Mouse (Mus musculus): Measurements from ENCODE around the gene Ccrl2. TPM values are rescaled to one million over a fixed set of nuclear protein-coding genes. Genes with fewer than 3 reads are reported as not detected.

Ccrl2 gene
- total RNA-seq, 2 experiments from 2014 or later = 0.49 to 1.3 TPM

DNA sequence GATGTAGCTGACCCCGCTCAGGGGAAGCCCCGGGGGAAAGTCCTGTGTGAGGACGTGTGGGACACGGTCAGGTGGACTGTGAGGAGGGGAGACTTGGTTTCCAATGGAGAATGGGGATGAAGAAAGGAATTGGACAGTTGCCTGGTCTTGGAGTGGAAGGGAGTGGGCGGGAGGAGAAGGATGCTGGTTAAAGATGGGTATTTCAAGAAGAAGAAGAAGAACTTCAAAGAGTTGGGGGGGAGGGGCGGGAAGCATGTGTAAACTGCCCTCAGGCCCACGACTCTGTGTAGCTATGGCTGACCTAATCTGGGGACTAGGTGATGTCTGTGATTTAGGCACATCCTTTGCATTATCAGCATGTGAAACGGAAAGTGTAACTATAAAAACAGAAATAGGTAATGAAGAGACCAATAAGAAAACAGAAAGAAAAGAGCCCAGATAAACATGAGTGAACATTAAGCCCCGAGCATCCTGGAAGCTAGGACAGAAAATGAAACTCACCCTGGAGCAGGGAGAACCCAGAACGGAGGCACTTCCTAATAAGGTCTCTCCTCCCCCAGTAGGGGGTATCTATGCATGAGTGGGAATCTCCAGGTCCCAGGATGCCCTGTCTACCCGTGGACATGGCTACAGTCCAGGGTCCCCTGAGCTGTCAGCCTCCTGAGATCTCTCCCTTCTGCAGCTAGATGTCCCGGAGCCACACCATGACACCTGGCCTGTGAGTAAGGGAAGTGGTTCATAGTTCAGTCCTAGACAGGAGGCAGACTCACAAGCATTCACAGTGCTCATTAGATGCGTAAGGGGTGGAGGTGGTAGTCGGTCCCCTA, 438 bp upstream of the Ccrl2 start:
- peak overlapping the region; percentile 63; the same call in 1 of the 2 replicates for H3K27ac ChIP-seq
- no peak for DNase-seq (ENCODE audit: extremely low spot score in 1 of 2, low spot score in 2 of 2)
- intact Hi-C loops (cut with DNase I) = no loop called here
- no peak for TF ChIP-seq CTCF (IDR thresholded peaks at IDR 0.05)
- H3K4me3 ChIP-seq = no peak overlapping the region

GRCm38 (mm10) chr9:111056519-111056797, 861 bp downstream of the Ccrl2 start:
- no peak for TF ChIP-seq CTCF (IDR thresholded peaks at IDR 0.05)
- peak overlapping the region; percentile 50 for H3K4me3 ChIP-seq
- DNase-seq (ENCODE audit: extremely low spot score in 1 of 2, low spot score in 2 of 2) = no peak
- H3K27ac ChIP-seq = 0 out of 2 replicates have a peak overlapping the region, but pooled peaks have one; percentile 40
- intact Hi-C loops (cut with DNase I) = no loop called here

GRCm38 (mm10) chr9:111055800-111056518, 1.4 kb downstream of the Ccrl2 start:
- no peak for DNase-seq (ENCODE audit: extremely low spot score in 1 of 2, low spot score in 2 of 2)
- no peak for TF ChIP-seq CTCF (IDR thresholded peaks at IDR 0.05)
- H3K4me3 ChIP-seq = peak overlapping the region; percentile 50
- intact Hi-C loops (cut with DNase I) = no loop called here
- peak overlapping the region; percentile 2; the same call in 1 of the 2 replicates for H3K27ac ChIP-seq

- DNase-seq (ENCODE audit: extremely low spot score in 1 of 2, low spot score in 2 of 2) = no peak
- TF ChIP-seq CTCF (IDR thresholded peaks at IDR 0.05) = no peak
- no peak overlapping the region for H3K4me3 ChIP-seq
- intact Hi-C loops (cut with DNase I) = no loop called here
- no peak overlapping the region; the same call in 1 of the 2 replicates for H3K27ac ChIP-seq
Observed at GRCm38 (mm10) chr9:111054923-111055322, 2.4 kb downstream of the Ccrl2 start.

DNA sequence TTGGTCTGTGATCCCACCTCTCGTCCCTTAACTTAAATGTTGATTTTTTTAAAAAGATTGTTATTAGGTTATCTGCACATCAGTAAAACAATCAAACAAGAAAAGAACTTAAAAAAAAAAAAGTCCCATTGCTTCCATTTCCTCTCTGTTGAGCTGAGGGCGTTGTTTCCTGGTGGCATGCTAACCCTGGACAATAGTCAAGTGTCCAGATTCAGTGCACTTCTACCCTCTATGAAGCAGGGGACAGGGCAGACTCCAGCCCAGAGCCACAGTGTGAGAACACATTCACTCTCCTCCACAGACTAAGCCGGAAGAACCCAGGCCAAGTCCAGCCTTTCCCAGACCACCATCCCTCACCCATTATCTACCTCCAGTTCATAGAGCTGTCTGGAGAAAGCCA, 8.9 kb downstream of the Ccrl2 start:
- DNase-seq (ENCODE audit: extremely low spot score in 1 of 2, low spot score in 2 of 2) = no peak
- intact Hi-C loops (cut with DNase I) = no loop called here
- Histone ChIP-seq H3K27ac (no peak overlapping the region), H3K4me3 (no peak overlapping the region)
- no peak for TF ChIP-seq CTCF (IDR thresholded peaks at IDR 0.05)

DNA sequence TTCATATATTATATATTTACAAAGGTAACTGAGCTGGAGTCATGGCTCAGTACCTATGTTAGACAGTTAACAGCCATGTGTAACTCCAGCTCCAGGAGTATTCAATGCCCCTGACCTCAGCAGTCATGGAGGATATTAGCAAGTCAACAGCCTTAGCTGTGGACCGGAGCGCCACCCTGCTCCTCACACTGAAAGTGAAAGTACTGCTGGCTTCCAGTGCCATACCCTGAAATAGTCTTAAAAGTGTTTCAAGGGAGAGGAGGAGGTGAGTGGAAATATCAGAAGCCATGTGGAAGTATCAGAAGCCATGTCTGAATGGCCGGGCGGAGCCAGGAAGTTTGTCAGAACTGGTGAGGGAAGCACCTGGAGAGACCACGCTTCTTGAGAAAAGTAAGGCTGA, 10.1 kb downstream of the Ccrl2 start:
- DNase-seq (ENCODE audit: extremely low spot score in 1 of 2, low spot score in 2 of 2) = no peak
- no peak for TF ChIP-seq CTCF (IDR thresholded peaks at IDR 0.05)
- no peak overlapping the region for H3K4me3 ChIP-seq
- H3K27ac ChIP-seq = no peak overlapping the region
- intact Hi-C loops (cut with DNase I) = no loop called here

DNA sequence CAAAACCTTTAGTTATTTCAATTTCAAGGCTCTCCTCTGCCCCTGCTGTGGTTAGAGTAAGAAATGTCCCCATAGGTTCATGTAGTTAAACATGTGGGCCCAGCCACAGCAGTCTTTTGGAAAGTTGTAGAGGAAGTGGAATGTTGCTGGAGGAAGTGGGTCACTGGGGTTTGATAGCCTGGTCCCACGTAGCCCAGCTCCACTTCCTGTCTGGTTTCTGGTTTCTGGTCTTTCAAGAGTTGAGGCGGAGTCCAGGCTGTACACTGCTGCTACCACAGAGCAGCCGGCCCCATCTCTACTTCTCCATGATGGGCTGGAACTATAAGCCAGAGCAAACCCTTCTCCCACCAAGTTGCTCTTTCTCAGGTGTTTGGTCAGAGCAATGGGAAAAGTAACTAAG, 11.1 kb downstream of the Ccrl2 start:
- H3K27ac ChIP-seq = no peak overlapping the region
- H3K4me3 ChIP-seq = no peak overlapping the region
- no peak for DNase-seq (ENCODE audit: extremely low spot score in 1 of 2, low spot score in 2 of 2)
- intact Hi-C loops (cut with DNase I) = no loop called here
- TF ChIP-seq CTCF (IDR thresholded peaks at IDR 0.05) = no peak

DNA sequence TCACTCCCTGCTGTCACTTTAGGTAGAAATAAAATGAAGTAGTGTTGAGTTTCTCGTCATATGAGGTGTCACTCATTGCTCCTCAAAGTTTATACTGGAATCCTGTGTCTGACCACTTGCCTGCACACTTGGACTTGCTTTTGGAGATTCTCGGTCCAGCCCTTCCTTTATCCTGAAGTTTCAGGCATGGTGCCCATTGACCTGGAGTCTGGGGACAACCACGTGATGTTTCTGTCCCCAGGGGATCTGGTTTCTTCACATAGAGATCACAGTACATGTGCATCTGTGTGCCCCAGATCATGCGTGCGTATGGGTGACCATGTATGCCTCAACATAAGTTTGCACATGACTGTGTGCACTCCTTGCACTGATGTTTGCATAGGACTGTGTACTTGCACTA, 15.1 kb downstream of the Ccrl2 start:
- Histone ChIP-seq H3K4me3 (no peak overlapping the region), H3K27ac (no peak overlapping the region)
- intact Hi-C loops (cut with DNase I) = no loop called here
- TF ChIP-seq CTCF (IDR thresholded peaks at IDR 0.05) = no peak
- no peak for DNase-seq (ENCODE audit: extremely low spot score in 1 of 2, low spot score in 2 of 2)

- no peak for DNase-seq (ENCODE audit: extremely low spot score in 1 of 2, low spot score in 2 of 2)
- H3K27ac ChIP-seq = no peak overlapping the region
- no peak overlapping the region for H3K4me3 ChIP-seq
- no peak for TF ChIP-seq CTCF (IDR thresholded peaks at IDR 0.05)
- intact Hi-C loops (cut with DNase I) = no loop called here
Observed at GRCm38 (mm10) chr9:111039966-111040365, 17.4 kb downstream of the Ccrl2 start.

- TF ChIP-seq CTCF (IDR thresholded peaks at IDR 0.05) = no peak
- no peak overlapping the region for H3K27ac ChIP-seq
- intact Hi-C loops (cut with DNase I) = no loop called here
- DNase-seq (ENCODE audit: extremely low spot score in 1 of 2, low spot score in 2 of 2) = no peak
- H3K4me3 ChIP-seq = no peak overlapping the region
Observed at GRCm38 (mm10) chr9:111033717-111034116, 23.6 kb downstream of the Ccrl2 start.

DNA sequence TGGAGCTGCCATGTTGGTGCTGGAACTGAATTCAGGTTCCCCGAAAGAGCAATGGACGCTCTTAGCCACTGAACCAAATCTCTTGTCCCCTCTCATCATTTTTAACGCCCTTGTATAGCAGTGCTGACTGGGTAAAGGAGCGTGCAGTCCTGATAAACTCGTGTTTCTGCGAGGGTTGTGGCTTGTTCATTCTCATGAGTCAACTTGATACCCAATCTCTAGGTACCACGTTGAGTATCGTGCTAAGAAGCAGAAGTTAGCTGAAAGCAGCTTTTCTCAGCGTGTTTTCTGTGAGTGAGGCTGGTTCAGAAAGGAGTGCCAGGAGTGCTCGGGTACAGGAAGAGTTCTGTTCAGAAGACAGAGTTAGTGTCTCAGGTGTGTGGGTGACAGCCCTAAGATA, 30.5 kb downstream of the Ccrl2 start:
- intact Hi-C loops (cut with DNase I) = no loop called here
- no peak overlapping the region for H3K27ac ChIP-seq
- DNase-seq (ENCODE audit: extremely low spot score in 1 of 2, low spot score in 2 of 2) = no peak
- no peak overlapping the region for H3K4me3 ChIP-seq
- no peak for TF ChIP-seq CTCF (IDR thresholded peaks at IDR 0.05)

DNA sequence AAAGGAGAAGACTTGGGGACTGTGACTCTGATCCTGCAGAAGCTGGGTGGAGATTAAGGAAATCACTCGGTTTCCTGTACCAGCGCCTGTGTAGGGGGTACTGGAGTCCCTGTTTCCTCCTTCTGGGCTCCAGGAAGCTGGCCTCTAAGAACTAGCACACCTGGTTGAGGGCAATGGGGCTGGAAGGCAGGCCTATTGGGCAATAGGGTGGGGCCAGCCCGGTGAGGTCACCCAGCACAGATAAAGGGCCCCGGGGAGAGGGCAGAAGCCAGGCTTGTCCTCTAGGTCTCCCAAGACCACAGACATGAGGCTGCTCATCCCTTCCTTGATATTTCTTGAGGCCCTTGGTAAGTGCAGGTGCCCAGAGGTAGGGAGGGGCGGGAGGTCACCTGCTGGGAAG, 38.3 kb downstream of the Ccrl2 start, which contains the start of gene Ltf:
Gene Ltf, plus strand, starts transcription at position 250 of the 400 bp plus-strand sequence.
- intact Hi-C loops (cut with DNase I) = no loop called here
- TF ChIP-seq CTCF (IDR thresholded peaks at IDR 0.05) = no peak
- no peak within 1 kb of the TSS for H3K27ac ChIP-seq
- no peak within 1 kb of the TSS for H3K4me3 ChIP-seq
- no peak for DNase-seq (ENCODE audit: extremely low spot score in 1 of 2, low spot score in 2 of 2)

Data from left cerebral cortex, adult 2 months (tissue).